Mouse (Mus musculus): ENCODE measurements at regions not wholly inside any gene's neighbourhood (a gene's known extent, or its start where the extent isn't known, plus 50 kb on each side); places are given as distances from the start of the nearest gene placed in this dataset.

DNA sequence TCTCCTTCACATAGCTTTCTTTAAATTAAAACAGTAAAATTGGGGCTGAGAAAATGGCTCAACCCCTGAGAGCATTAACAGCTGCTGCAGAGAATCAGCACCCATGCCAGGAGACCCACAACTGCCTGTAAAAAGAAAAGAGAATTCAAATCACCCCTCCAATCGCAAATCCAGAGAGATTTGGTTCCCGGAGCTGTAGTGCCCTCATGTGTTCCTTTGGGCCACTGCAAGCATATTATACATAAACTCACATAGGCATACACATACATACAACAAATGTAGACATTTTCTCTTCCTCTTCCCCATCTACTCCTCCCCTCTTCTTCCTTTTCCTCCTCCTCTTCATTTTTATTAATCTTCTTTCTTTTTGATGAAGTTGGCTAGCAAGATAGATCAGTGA, 616.5 kb downstream of the Dok5 start:
- no peaks in the 10 kb centered on the region for H3K27me3 ChIP-seq
- WGBS, result 89% methylated on average over 2 of the region's 2 CpGs

DNA sequence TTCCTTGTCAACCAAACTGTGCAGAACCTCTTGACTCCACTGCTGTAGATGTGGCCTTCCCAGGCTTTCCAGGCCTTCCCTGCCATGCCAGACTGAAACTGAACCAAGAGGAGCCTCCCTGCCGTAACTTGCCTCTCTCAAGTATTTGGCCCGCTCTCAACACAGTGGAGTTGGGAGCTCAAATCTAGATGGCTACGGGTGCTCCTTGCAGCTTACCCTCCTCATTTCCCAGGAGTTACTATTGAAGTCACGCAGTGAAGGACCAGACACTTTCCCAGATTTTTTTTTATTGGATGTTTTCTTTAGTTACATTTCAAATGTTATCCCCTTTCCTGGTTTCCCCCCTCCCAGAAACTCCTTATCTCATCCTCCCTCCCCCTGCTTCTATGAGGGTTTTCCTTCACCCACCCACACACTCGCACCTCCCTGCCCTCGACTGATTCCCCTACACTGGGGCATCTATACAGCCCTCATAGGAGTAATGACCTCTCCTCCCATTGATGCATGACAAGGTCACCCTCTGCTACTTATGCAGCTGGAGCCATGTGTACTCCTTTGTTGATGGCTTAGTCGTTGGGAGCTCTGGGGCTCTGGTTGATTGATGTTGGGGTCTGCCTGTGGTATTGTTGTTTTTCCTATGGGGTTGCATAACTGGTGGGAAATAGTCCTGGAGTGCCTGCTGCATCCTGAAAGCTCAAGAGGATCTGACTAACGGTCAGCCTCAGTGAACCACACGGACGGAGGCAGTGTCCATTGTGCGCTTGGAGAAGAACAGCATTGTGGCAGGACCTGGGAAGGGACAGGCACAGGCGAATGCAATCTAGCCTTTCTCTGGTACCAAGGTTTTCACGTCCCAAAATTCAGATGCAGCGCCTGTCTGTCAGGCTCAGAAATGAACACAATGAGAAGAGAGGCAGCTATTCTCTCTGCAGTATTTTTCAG, 602.5 kb downstream of the Dok5 start:
- WGBS, result 48% methylated on average over 14 of the region's 14 CpGs
- Histone ChIP-seq H3K4me3 (replicated peaks) (no peak overlapping the region), H3K9me3 (replicated peaks) (no peaks in the 10 kb centered on the region), H3K27me3 (no peaks in the 10 kb centered on the region), H3K36me3 (no peaks in the 10 kb centered on the region), H3K4me1 (0 out of 2 replicates have a peak, but pooled peaks cover 6% of the 10 kb centered on the region), H3K27ac (no peak overlapping the region), H3K9ac (no peak overlapping the region), H3K4me2 (no peak overlapping the region)
- ATAC-seq (replicated peaks; ENCODE audit: low FRiP score), result 0 out of 2 replicates have a peak, but pooled peaks have one; percentile 49

More for the DNA sequence above, 616.5 kb downstream of the Dok5 start:
- H3K4me1 ChIP-seq, result no peaks in the 10 kb centered on the region
- no peak overlapping the region for H3K27ac ChIP-seq
- H3K9ac ChIP-seq, result no peak overlapping the region
- no peak overlapping the region for H3K4me2 ChIP-seq
- no peaks in the 10 kb centered on the region for H3K36me3 ChIP-seq
- H3K9me3 ChIP-seq (replicated peaks), result no peaks in the 10 kb centered on the region
- ATAC-seq (replicated peaks; ENCODE audit: low FRiP score), result no peak
- no peak overlapping the region for H3K4me3 ChIP-seq (replicated peaks)

- Histone ChIP-seq H3K9ac (no peak overlapping the region), H3K36me3 (no peaks in the 10 kb centered on the region), H3K4me1 (0 out of 2 replicates have a peak, but pooled peaks cover 6% of the 10 kb centered on the region), H3K4me3 (replicated peaks) (no peak overlapping the region), H3K27ac (no peak overlapping the region), H3K4me2 (no peak overlapping the region), H3K27me3 (no peaks in the 10 kb centered on the region), H3K9me3 (replicated peaks) (no peaks in the 10 kb centered on the region)
- WGBS, result 94% methylated on average over 8 of the region's 8 CpGs
- no peak for ATAC-seq (replicated peaks; ENCODE audit: low FRiP score)
Measured at GRCm38 (mm10) chr2:171332826-171333225, 601.2 kb downstream of the Dok5 start.

DNA sequence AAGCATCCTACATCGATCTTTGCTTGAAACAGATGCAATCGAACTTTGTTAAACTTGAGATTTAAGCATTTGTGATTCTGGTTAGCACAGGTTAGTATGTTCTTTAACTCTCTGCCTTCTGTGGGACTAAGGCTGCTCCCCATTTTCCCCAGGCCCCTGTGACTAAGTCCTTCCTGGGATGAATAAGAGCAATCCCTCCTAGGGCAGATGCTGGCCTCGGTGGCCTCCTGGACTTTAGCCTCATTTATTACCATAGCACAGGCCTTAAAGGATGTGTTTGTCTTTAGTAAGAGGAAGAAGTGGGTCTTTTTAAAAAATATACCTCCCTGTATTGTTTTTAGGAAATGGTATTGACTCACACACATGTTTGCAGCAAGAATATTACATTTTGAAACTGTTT, 599.9 kb downstream of the Dok5 start:
- Histone ChIP-seq H3K9ac (no peak overlapping the region), H3K36me3 (no peaks in the 10 kb centered on the region), H3K4me2 (no peak overlapping the region), H3K4me3 (replicated peaks) (no peak overlapping the region), H3K27ac (no peak overlapping the region), H3K27me3 (no peaks in the 10 kb centered on the region), H3K9me3 (replicated peaks) (no peaks in the 10 kb centered on the region), H3K4me1 (0 out of 2 replicates have a peak, but pooled peaks cover 6% of the 10 kb centered on the region)
- 94% methylated on average over 3 of the region's 3 CpGs for WGBS
- no peak for ATAC-seq (replicated peaks; ENCODE audit: low FRiP score)

GRCm38 (mm10) chr2:171326909-171327308, 595.3 kb downstream of the Dok5 start:
- Histone ChIP-seq H3K9ac (no peak overlapping the region), H3K9me3 (replicated peaks) (no peaks in the 10 kb centered on the region), H3K27me3 (no peaks in the 10 kb centered on the region), H3K4me1 (no peaks in the 10 kb centered on the region), H3K27ac (no peak overlapping the region), H3K4me3 (replicated peaks) (no peak overlapping the region), H3K4me2 (no peak overlapping the region), H3K36me3 (no peaks in the 10 kb centered on the region)
- ATAC-seq (replicated peaks; ENCODE audit: low FRiP score), result no peak
- WGBS, result 71% methylated on average over 3 of the region's 3 CpGs

GRCm38 (mm10) chr2:171308486-171308885, 576.9 kb downstream of the Dok5 start:
- H3K36me3 ChIP-seq, result no peaks in the 10 kb centered on the region
- WGBS, result 77% methylated on average over 4 of the region's 4 CpGs
- H3K9ac ChIP-seq, result no peak overlapping the region
- no peak overlapping the region for H3K27ac ChIP-seq
- H3K27me3 ChIP-seq, result no peaks in the 10 kb centered on the region
- H3K4me1 ChIP-seq, result no peaks in the 10 kb centered on the region
- no peaks in the 10 kb centered on the region for H3K9me3 ChIP-seq (replicated peaks)
- H3K4me2 ChIP-seq, result no peak overlapping the region
- no peak overlapping the region for H3K4me3 ChIP-seq (replicated peaks)
- no peak for ATAC-seq (replicated peaks; ENCODE audit: low FRiP score)

DNA sequence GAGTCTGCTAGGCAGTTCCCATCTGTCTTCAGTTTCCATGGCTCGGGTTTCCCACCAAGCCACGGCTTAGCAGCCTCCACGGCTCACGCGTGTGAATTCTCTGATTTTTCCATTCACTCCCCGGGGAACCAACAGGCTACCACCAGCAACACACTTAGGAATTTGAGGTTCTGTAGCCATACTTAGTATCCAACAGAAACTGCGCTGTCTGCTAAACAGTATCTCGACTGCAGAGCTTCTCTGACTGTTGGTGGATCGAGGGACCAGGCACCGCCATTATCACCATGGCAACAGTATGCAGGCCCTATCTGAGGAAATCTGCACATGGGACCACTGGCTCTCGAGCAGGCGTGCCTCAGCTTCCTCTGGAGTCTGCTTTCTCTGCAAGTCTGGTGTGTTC, 574.4 kb downstream of the Dok5 start:
- 56% methylated on average over 12 of the region's 12 CpGs for WGBS
- Histone ChIP-seq H3K4me3 (replicated peaks) (no peak overlapping the region), H3K4me2 (no peak overlapping the region), H3K36me3 (no peaks in the 10 kb centered on the region), H3K9me3 (replicated peaks) (no peaks in the 10 kb centered on the region), H3K4me1 (no peaks in the 10 kb centered on the region), H3K27ac (no peak overlapping the region), H3K9ac (no peak overlapping the region), H3K27me3 (no peaks in the 10 kb centered on the region)
- no peak for ATAC-seq (replicated peaks; ENCODE audit: low FRiP score)

DNA sequence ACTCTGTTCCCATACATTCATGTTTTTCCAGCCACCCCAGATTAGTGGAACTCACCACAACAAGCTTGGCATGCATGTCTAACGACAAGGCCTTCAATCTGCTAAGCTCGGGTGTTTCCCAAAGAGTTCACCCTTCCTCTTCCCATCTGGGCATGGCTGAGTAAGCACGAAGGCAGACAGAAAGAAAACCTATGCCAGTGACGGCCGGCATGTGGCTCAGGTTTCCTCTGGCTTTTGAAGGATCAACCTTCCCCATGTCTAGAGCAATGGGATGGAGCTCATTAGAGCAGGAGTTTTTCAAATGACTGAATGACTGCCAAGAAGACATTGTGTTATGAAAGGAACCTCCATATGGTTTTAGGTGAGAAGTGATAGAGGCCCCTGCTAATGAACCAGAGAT, 566.9 kb downstream of the Dok5 start:
- Histone ChIP-seq H3K9ac (no peak overlapping the region), H3K4me3 (replicated peaks) (no peak overlapping the region), H3K4me2 (no peak overlapping the region), H3K4me1 (no peaks in the 10 kb centered on the region), H3K36me3 (no peaks in the 10 kb centered on the region), H3K27ac (no peak overlapping the region), H3K9me3 (replicated peaks) (no peaks in the 10 kb centered on the region), H3K27me3 (no peaks in the 10 kb centered on the region)
- no peak for ATAC-seq (replicated peaks; ENCODE audit: low FRiP score)
- 44% methylated on average over 5 of the region's 5 CpGs for WGBS

DNA sequence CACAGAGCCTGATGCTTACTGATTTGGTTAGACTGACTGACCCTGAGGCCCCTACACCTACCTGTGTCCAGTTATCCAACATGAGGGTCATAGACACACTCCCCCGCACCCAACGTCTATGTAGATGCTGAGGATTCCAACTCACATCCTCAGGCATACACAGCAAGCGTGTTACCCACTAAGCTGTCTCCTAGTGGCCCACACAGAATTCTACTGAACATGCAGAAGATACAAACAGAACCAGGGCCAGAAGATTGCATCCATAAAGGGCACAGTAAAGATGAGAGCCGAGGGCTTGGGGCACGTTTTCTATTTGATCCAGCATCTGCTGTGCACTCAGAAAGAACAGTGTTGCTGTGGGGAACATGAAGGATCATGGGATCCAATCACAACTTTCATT, 564.0 kb downstream of the Dok5 start:
- Histone ChIP-seq H3K36me3 (no peaks in the 10 kb centered on the region), H3K9ac (no peak overlapping the region), H3K4me1 (no peaks in the 10 kb centered on the region), H3K9me3 (replicated peaks) (no peaks in the 10 kb centered on the region), H3K27ac (no peak overlapping the region), H3K4me2 (no peak overlapping the region), H3K4me3 (replicated peaks) (no peak overlapping the region), H3K27me3 (no peaks in the 10 kb centered on the region)
- WGBS, result 90% methylated on average over 5 of the region's 5 CpGs
- ATAC-seq (replicated peaks; ENCODE audit: low FRiP score), result no peak

DNA sequence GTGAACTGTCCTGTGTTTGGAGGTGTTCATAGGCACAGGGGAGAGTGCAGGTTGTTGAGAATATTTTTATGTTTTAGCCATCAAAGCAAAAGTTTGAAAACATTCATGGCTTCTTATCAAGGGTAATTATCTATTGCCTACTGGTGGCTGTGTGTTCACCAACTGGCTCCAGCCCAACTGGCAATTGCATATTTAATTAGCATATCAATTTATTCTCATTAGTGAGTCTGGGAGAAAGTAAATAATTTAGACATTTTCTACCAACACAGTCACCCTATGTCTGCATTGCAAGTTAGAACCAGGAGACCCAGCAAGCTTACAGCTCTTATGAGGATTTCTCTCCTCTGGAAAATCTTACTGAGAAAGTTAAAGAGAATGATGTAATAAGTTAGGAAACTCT, 561.0 kb downstream of the Dok5 start:
- Histone ChIP-seq H3K9ac (no peak overlapping the region), H3K9me3 (replicated peaks) (no peaks in the 10 kb centered on the region), H3K36me3 (no peaks in the 10 kb centered on the region), H3K4me1 (no peaks in the 10 kb centered on the region), H3K4me3 (replicated peaks) (no peak overlapping the region), H3K27me3 (no peaks in the 10 kb centered on the region), H3K27ac (no peak overlapping the region), H3K4me2 (no peak overlapping the region)
- no peak for ATAC-seq (replicated peaks; ENCODE audit: low FRiP score)

- ATAC-seq (replicated peaks; ENCODE audit: low FRiP score), result no peak
- no peak overlapping the region for H3K27ac ChIP-seq
- H3K27me3 ChIP-seq, result no peaks in the 10 kb centered on the region
- 48% methylated on average over 6 of the region's 6 CpGs for WGBS
- no peak overlapping the region for H3K4me3 ChIP-seq (replicated peaks)
- no peak overlapping the region for H3K4me2 ChIP-seq
- H3K9ac ChIP-seq, result no peak overlapping the region
- no peaks in the 10 kb centered on the region for H3K9me3 ChIP-seq (replicated peaks)
- H3K36me3 ChIP-seq, result no peaks in the 10 kb centered on the region
- H3K4me1 ChIP-seq, result no peaks in the 10 kb centered on the region
Measured at GRCm38 (mm10) chr2:171285719-171286394, 554.2 kb downstream of the Dok5 start.

GRCm38 (mm10) chr2:171280132-171280531, 548.5 kb downstream of the Dok5 start:
- no peak overlapping the region for H3K4me2 ChIP-seq
- H3K4me1 ChIP-seq, result no peaks in the 10 kb centered on the region
- no peak overlapping the region for H3K27ac ChIP-seq
- H3K9ac ChIP-seq, result no peak overlapping the region
- no peaks in the 10 kb centered on the region for H3K36me3 ChIP-seq
- WGBS, result 74% methylated on average over 3 of the region's 3 CpGs
- H3K4me3 ChIP-seq (replicated peaks), result no peak overlapping the region
- ATAC-seq (replicated peaks; ENCODE audit: low FRiP score), result no peak
- H3K9me3 ChIP-seq (replicated peaks), result no peaks in the 10 kb centered on the region
- no peaks in the 10 kb centered on the region for H3K27me3 ChIP-seq

All from kidney, embryonic 15.5 days (tissue).